Mouse (Mus musculus) brown adipose tissue, adult 24 weeks (tissue): ENCODE results near the gene Serpina1a. TPM values are rescaled to one million over a fixed set of nuclear protein-coding genes. Genes with fewer than 3 reads are reported as not detected.
A peak's percentile ranks its signal among the peaks of the same experiment; 100 is the strongest.
"Not testable (repeated sequence)": the region's sequence is repeated elsewhere in the genome, so short reads cannot be mapped to it uniquely, and the experiment has no call there.

Experiments
- H3K27ac ChIP-seq: fragments of 200-500 bp; replicated peaks from 2 replicates; pipeline ENCODE4 v1.5.1; 2012; ENCODE audit warnings: low read depth, mild to moderate bottlenecking, low read length
- H3K4me1 ChIP-seq: fragments of 200-500 bp; 2 replicates; pipeline ENCODE4 v1.6.1; 2012; ENCODE audit warnings: low read length, mixed read lengths; ENCODE audit not compliant: control insufficient read depth, insufficient read depth, insufficient read length
- H3K4me3 ChIP-seq: fragments of 200-500 bp; 2 replicates; pipeline ENCODE4 v1.5.1; 2012; ENCODE audit warnings: low read depth, mild to moderate bottlenecking, low read length, moderate library complexity; ENCODE audit not compliant: insufficient read depth
- polyA plus RNA-seq: library from polyadenylated mRNA; stranded (reverse); fragments of >200 nt; gene quantifications from 2 replicates; pipeline ENCODE4 v1.2.4, GENCODE M21; 2012; ENCODE audit not compliant: missing spikeins, insufficient read depth, insufficient read length

Serpina1a gene
- 8.7 TPM in 1 of 2 replicates, not detected in the other for polyA plus RNA-seq

DNA sequence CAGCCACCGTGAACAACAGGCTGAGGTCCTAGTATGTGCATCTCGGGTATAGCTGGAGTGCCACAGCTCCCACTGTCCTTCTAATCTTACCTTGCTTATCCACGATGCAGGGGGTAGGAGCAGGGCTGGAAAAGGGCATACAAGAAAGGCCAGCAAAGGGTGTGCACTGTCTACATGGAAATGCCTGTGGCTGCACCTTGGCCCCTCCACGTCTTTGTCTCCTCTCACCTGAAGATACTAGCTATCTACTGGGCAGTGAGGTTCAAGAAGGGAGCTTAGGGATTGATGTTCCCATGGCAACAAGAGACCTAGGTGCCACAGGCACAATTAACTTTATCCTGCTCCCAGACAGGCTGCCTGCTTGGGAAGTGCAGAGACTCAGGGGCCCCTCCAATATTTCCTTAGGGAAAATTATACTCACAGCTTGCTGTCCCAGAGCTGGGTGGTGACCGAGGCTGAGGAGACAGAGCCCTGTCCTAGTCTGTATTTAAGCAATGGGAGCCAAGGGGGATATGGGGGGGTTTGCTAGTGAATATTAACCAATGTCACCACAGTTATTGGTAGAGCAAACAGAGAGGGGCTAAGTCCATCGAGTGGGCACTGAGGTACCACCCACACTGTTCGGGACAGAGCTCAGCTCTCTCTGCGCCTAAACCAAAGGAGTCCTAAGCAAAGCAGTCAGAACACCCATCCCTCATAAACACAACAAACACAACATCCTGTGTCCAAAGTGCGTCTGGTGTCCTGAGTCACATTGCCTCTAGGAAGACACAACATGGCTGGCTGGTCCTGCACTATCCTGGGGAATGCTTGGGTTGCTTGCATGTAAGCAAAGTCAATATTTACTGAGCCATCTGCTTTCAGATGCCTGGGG lies at the start of gene Serpina1a:
Serpina1a (minus strand) TSS at position 462 of the 874 bp plus-strand sequence.
- H3K27ac ChIP-seq, H3K4me3 ChIP-seq, H3K4me1 ChIP-seq: not testable (repeated sequence)

DNA sequence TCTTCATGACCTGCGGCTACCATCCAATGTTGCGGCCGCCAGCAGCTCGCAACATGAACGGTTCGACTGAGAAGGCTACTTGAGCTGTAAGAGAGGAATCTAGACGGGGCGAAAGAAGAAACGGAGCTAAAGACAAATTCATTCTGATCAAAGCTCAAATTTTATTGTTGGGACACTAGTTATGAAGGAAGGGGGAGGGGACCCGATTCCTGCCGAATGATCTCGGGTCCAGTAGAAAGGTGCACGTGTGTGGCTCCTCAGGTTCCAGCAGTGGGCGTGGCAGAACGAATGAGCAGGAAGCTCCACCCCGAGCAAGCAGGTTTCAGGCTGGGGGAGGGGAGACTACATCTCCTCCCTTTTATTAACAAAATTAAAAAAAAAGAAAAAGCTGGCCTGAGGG lies 45.8 kb upstream of the Serpina1a start:
- H3K27ac ChIP-seq, H3K4me3 ChIP-seq, H3K4me1 ChIP-seq: not testable (repeated sequence)

DNA sequence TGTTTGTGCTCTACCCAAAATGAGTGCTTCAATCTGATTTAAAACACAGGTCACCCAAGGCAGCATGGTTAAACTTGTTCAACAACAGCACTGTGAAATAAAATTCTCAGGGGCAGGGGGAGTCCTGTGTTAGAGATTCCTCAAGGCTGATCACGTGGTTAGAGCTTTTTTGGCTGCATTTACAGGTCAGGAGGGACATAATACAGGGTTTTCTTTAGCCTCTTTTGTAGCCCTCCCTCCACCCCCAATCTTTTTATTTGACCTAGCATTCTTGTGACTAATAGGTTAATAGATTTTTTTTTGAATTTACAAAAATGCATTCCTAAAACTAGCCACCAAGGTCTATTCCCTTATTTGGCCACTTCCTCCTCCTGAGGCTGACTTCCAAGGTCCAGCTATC lies 44.4 kb upstream of the Serpina1a start:
- H3K4me3 ChIP-seq, H3K4me1 ChIP-seq: not testable (repeated sequence)

DNA sequence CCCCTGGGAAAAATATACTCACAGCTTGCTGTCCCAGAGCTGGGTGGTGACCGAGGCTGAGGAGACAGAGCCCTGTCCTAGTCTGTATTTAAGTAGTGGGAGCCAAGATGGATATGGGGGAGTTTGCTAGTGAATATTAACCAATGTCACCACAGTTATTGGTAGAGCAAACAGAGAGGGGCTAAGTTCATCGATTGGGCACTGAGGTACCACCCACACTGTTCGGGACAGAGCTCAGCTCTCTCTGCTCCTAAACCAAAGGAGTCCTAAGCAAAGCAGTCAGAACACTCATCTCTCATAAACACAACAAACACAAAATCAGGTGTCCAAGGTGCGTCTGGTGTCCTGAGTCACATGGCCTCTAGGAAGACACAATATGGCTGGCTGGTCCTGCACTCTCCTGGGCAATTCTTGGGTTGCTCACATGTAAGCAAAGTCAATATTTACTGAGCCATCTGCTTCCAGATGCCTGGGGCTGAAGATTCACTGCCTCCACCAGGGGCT lies 41.5 kb upstream of the Serpina1a start, which contains the start of gene Serpina1c:
Serpina1c (minus strand) TSS at position 51 of the 504 bp plus-strand sequence.
- not testable (repeated sequence) for H3K4me3 ChIP-seq, H3K27ac ChIP-seq, H3K4me1 ChIP-seq

More for the DNA sequence above, 44.4 kb upstream of the Serpina1a start:
- H3K27ac ChIP-seq, result not testable (repeated sequence)

DNA sequence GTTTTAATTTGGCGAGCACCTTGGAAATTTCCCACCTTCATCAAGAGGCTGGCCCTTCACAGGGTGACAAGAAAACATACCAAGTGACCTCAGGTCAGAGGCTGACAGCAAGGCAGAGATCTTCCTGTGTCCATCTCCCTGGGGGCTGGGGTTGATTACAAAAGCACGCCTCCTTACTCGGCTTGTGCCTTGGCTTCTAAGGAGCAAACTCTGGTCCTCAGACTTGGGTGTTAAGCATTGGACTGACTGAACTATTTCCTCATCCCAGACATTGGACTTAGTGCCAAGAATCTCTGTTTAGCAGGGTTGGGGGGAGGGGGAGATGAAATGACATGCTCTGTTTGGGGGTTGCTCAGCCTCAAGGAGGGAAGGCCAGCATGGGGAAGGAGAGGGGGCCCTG lies 38.6 kb upstream of the Serpina1a start:
- peak overlapping the region; percentile 81 for H3K27ac ChIP-seq
- H3K4me1 ChIP-seq, H3K4me3 ChIP-seq: not testable (repeated sequence)

DNA sequence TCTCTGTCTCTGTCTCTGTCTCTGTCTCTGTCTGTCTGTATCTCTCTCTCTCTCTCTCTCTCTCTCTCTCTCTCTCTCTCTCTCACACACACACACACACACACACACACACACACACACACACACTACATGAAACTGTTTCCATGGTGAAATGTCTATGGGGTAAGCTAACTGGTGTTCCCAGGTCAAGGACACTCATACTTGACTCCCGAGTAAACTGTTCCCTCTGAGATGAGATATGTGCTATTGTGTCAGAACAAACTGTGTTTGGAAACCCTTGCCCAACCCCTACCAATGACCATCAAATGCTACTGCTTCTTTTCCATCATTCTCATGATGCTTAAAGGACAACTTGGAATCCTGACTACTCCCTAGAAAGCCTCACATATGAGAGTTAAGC lies 3.5 kb upstream of the Serpina1a start:
- H3K27ac ChIP-seq, H3K4me3 ChIP-seq, H3K4me1 ChIP-seq: not testable (repeated sequence)

DNA sequence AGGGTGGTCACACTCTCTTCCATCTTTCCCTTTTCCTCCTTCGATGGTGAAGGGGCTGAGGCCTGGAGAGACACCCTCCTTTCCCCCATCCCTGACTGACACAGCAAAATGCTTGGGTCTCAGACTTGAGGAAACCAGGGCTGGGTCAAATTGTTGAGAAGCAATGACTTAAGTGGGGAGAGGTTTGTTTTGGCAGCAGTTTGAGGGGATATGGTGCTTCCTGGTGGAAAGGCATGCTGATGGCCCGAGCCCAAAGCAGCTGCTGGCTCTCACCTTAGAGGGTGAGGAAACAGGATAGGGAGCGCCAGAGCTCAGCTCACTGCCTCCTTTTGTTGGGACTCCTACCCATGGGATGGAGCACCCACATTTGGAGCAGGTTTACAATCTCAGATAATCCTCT lies 2.4 kb downstream of the Serpina1a start:
- no peak overlapping the region for H3K4me3 ChIP-seq
- peak overlapping the region; percentile 66 for H3K27ac ChIP-seq
- no peaks in the 10 kb centered on the region for H3K4me1 ChIP-seq

DNA sequence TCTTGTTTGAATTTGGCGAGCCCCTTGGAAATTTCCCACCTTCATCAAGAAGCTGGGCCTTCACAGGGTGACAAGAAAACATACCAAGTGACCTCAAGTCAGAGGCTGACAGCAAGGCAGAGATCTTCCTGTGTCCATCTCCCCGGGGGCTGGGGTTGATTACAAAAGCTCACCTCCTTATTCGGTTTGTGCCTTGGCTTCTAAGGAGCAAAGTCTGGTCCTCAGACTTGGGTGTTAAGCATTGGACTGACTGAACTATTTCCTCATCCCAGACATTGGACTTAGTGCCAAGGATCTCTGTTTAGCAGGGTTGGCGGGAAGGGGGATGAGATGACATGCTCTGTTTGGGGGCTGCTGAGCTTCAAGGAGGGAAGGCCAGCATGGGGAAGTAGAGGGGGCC lies 2.8 kb downstream of the Serpina1a start:
- peak overlapping the region; percentile 66 for H3K27ac ChIP-seq
- not testable (repeated sequence) for H3K4me3 ChIP-seq, H3K4me1 ChIP-seq

DNA sequence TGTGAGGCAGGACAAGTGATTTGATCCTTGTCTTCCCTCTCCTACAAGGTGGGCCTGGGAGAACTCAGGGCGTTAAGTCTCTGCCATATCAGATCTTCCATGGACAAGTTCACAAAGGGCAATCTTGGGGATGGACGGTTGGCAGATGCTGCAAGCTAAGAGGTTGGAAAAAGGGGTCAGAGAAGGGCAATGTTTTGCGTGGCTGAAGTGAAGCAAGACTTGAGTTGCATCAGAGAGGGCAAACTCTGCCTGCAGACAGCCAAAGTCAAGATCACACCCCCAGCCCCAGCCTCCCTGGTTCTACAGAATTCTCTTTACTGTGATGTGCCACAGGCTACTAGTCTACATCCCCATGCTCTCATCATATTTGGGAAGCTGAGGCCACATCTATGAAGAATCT lies 3.8 kb downstream of the Serpina1a start:
- H3K27ac ChIP-seq, result not testable (repeated sequence)

DNA sequence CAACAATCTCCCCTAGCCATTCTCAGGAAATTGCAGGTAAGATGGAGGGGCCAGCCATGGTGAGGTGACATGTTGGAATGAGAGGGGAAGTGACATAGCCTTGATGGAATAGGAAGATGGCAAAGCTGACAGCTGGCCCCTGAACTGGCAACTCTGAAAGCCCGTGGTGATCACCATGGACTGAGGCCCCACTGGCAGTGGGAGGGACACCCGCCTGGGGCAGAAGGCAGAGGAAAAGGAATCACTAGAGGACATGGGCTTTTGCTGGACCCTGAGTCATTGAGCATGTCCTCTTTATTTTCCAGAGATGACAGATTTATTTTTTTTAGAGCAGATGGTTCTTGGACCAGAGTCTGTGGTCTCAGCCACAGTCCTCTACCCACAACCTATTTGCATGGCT lies 10.3 kb downstream of the Serpina1a start:
- not testable (repeated sequence) for H3K27ac ChIP-seq, H3K4me3 ChIP-seq, H3K4me1 ChIP-seq

More for the DNA sequence above, 3.8 kb downstream of the Serpina1a start:
- H3K4me1 ChIP-seq, H3K4me3 ChIP-seq: not testable (repeated sequence)

DNA sequence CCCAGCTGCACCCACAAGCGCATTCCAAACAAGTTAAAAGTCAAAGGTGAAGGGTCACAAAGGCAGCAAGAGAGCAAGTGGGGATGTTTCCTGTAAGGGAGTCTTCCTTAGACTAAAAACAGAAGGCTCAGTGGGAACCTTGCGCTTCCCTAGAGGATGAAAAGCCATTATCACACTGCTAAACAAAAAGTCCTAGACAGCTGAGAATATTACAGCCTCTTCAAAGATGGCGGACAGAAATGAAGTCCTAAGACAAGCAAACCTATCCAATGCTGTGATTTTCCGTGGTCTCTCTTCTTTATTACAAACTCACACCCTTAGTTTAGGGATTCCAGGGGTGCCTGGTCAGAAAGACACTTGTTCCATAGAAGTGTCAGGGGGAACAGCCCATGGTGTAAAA lies 33.1 kb downstream of the Serpina1a start, which contains the start of gene Serpina1b:
Serpina1b (minus strand) TSS at position 101 of the 400 bp plus-strand sequence.
- not testable (repeated sequence) for H3K4me3 ChIP-seq, H3K27ac ChIP-seq, H3K4me1 ChIP-seq

DNA sequence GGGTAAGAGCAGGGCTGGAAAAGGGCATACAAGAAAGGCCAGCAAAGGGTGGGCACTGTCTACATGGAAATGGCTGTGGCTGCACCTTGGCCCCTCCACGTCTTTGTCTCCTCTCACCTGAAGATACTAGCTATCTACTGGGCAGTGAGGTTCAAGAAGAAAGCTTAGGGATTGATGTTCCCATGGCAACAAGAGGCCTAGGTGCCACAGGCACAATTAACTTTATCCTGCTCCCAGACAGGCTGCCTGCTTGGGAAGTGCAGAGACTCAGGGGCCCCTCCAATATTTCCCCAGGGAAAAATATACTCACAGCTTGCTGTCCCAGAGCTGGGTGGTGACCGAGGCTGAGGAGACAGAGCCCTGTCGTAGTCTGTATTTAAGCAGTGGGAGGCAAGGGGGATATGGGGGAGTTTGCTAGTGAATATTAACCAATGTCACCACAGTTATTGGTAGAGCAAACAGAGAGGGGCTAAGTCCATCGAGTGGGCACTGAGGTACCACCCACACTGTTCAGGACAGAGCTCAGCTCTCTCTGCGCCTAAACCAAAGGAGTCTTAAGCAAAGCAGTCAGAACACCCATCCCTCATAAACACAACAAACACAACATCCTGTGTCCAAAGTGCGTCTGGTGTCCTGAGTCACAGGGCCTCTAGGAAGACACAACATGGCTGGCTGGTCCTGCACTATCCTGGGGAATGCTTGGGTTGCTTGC lies 35.5 kb downstream of the Serpina1a start:
- not testable (repeated sequence) for H3K27ac ChIP-seq, H3K4me3 ChIP-seq, H3K4me1 ChIP-seq

DNA sequence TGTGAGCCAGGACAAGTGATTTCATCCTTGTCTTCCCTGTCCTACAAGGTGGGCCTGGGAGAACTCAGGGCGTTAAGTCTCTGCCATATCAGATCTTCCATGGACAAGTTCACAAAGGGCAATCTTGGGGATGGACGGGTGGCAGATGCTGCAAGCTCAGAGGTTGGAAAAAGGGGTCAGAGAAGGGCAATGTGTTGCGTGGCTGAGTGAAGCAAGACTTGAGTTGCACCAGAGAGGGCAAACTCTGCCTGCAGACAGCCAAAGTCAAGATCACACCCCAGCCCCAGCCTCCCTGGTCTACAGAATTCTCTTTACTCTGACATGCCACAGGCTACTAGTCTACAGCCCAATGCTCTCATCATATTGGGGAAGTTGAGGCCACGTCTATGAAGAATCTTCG lies 39.5 kb downstream of the Serpina1a start:
- not testable (repeated sequence) for H3K4me3 ChIP-seq, H3K4me1 ChIP-seq
- peak overlapping the region; percentile 68 for H3K27ac ChIP-seq
